Mouse (Mus musculus) layer of hippocampus, adult 9-11 months (tissue): ENCODE data around the gene Dnajc12.
"Not testable (repeated sequence)": the region's sequence is repeated elsewhere in the genome, so short reads cannot be mapped to it uniquely, and the experiment has no call there.

ENCODE experiments used
- DNase-seq: peaks from one replicate; pipeline ENCODE4 v3.0.0; 2022

Dnajc12 gene

DNA sequence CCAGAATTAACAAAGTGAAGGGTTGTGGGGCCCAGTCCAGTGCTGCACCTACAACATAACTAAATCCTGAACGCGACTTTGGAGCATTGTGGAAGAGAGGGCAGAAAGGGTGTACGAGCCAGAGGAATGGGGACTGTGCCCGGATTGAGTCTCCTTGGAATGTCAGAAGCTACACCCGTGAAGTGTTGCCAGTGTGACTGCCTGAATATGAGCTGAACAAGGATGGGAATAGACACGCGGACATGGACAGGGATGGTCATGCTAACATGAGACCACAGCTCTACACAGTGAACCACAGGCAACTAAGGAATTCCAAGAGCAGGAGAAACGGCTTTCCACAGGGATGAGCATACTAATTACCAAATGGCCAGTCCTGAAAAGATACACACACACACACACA lies 49.9 kb downstream of the Dnajc12 start:
- DNase-seq, result no peak

DNA sequence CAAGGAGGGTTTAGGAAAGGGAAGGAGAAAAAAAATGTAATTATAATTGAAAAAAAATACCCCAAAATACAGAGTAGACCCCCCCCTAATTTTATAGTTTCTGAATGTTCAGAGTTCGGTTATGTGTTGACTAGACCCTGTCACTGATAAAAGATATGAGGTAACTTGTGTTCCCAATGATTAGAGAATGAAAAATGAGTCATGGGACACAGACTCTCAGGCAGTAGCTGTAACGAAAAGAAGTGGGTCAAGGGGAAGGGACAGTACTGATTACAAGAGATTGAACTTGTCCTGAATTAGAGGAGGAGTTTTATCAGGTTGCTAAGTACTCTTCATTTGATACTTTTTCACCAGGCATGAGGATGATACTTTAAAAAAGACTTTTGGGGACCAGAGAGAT lies 50.6 kb downstream of the Dnajc12 start:
- DNase-seq, result no peak

DNA sequence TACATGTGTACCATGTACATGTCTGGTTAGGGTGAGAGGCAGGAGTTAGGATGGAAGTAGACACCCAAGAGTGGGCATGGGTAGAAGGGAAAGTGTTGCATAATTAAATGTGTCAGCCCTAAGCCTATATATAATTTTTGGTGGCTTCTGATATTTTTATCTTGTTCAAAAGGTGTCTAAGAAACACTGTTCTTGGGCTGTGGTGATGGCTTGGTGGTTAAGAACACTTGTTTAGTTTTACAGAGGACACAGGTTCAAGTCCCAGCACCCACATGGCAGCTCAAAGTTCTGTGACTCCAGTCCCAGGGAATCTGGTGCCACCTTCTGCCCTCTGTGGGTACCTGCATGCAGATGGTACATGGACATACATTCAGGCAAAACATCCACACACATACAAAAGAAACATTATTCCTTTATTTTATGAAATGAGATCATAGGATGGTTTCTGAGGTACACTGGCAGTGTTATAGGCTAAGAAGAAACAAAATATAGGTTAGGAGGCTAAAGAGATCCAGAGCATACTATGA lies 56.6 kb downstream of the Dnajc12 start:
- no peak for DNase-seq

DNA sequence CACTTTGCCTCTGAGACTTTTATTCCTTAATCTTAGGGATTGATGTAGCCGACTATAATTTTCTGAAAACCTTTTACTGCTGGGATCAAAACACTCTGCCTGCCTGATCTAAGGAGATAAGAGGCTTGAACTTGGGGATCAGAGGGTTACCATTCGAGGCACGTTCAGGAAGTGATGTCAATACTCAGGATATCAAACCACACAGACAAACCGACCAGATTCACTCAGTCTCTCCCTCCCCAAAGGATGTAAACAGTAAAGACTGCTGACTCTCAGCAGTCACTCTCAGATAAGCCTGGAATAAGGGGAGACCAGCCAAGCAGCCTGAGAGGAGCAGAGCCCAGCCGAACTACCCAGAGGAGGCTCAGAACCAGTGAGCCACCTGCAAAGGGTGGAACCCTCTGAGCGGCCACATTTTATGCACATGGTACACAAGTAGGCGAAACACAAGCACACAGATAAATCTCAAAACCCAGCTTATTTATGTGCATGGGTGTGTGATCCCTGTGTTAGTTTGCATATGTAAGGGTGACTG lies 57.5 kb downstream of the Dnajc12 start:
- DNase-seq, result no peak

DNA sequence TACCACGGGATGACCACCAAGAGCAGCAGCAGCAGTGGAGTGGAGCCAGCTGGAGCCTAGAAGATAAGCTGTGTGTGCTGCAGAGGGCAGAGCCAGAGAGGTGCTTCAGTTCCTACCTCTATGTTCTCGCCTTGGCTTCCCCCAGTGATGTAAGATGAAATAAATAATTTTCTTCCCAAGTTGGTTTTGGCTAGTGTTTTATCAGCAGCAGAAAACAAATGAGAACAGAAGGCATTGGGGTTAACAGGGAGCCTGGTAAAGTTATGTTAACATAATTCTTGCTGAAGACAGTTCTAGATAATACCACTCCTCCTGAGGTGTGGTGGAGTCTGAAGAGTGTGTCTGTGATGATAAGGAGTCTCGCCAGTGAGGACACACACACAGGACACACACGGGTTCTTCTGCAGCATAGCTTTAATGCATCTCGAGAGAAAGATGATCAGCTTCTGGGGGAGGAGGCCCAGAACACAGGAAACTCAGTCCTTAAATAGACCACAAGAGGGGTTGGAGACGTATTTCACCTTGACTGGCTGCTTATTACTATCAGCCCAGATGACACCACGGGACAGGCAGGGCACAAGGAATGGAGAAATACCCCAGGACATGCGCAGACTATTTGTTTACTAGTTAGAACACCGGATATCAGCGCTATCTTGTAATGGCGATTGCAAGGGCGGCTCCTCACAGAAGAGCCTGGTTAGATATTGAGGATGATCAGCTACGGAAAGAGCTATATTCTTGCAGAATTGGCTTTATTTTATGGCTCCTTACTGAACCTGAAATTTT lies 62.6 kb downstream of the Dnajc12 start:
- not testable (repeated sequence) for DNase-seq

DNA sequence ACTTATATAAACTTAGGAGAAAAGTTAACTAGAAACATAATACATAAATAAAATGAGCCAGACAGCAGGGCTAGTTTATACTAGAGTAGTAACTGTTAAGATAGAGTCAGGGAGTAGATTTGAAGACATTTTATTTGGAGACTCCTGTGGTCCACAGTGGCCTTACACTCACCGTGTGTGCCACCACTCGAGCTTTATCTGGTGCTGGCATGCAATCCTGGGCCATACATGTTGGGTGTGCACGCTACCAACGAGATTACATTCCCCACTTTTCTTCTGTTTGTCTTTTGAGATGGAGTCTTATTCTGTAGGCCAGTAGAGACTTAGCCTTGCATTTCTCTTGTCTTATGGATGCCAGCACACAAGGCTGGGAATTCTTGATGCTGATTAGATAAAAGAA lies 71.7 kb downstream of the Dnajc12 start:
- no peak for DNase-seq

DNA sequence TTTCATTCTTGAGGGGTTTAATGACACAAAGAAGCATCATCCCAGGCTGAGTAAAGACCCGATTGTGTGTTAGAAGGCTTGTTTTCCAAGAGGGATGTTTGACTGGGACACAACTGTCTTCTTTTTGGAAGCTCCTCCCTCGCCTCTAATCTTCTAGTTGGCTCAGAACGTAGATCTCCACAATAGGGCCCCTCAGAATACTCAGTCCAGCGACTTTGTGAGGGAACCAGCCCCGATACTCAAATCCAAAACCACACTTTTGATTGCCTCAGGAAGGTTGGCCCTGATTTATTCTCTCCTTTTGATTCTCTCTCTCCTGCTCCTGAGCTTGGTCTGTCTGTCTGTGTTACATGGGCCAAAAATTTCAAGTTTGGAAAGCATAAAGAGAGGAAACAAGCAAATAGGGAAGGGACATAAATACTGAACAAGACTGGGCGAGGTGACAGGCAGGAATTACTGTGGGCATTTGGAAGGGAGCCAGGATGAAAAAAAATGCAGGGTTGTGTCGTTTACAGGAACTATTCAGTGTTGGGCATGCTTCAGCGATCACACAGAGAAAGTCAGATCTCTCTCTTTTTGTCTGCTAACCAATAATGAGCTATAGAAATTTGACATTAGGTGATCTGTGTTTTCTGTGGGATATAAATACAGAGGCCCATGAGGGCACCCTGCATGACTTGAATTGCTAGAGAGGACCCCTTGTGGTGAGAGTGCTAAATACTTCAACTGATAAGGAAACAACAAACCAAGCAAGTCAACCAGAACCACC lies 73.1 kb downstream of the Dnajc12 start:
- no peak for DNase-seq

DNA sequence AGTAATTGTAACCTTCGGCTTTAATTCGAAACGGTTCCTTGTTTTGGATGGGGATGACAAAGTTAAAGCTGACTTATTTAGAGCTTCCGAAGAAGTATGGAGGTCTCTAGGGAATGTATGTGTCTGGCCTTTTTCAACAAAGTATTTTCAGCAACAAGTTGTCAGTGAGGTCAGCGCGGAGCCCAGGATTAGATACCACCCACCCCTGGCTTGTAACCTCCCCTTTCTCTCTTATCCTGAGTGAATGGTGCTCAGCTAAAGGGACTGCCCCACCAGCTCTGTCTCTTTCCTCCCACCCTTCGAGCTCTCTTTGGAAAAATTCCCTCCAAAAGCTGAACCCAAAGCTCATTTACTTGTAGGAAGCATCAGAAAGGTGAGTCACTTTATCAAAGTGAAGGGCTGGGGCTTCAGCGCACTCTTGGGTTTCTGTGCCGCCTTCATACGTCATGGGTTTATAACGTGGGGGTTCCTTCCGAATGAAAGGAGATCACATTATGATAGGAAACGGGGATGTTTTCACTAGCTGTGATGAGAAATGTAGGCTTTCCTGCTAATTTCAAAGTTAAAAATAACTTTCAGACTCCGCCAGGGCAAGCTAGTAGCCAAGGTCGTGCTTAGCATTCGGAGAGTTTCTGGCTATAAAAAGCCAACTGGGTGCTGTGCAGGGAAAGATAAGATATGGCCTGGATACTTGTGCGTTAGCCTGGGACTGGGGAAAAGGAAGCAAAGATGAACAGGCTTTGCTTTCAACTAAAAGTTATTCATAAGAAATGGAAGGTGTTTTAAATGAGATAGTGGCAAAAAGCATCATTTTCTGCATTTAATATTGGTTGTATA lies 75.3 kb downstream of the Dnajc12 start:
- no peak for DNase-seq
